Mouse (Mus musculus) ES-E14 (cell line): ENCODE measurements around the gene Ly6g6c.

Experiments used
- HCFC1 ChIP-seq: IDR thresholded peaks from 2 replicates; pipeline ENCODE4 v1.6.1; 2012; ENCODE audit warnings: low read length, inconsistent platforms, borderline replicate concordance; ENCODE audit not compliant: insufficient read depth
- MAFK ChIP-seq: IDR thresholded peaks from 2 replicates; pipeline ENCODE4 v1.6.1; 2014; ENCODE audit warnings: mild to moderate bottlenecking, low read depth, low read length, inconsistent platforms; ENCODE audit not compliant: insufficient read depth
- ZC3H11A ChIP-seq: IDR thresholded peaks from 2 replicates; pipeline ENCODE4 v1.6.1; 2012; ENCODE audit warnings: low read depth, mild to moderate bottlenecking, inconsistent platforms, low read length, borderline replicate concordance
- ZNF384 ChIP-seq: IDR thresholded peaks from 2 replicates; pipeline ENCODE4 v1.6.1; 2012; ENCODE audit warnings: low read depth, low read length, inconsistent platforms

- TF ChIP-seq HCFC1: no peak
- TF ChIP-seq ZNF384: no peak
- TF ChIP-seq ZC3H11A: no peak
- no peak for TF ChIP-seq MAFK
Observed at GRCm38 (mm10) chr17:35066084-35066483, 896 bp downstream of the Ly6g6c start, which contains the start of gene Mpig6b.
